Mouse (Mus musculus): ENCODE data around the gene Arfgap3.
"Not testable (repeated sequence)": the region's sequence is repeated elsewhere in the genome, so short reads cannot be mapped to it uniquely, and the experiment has no call there.

The Arfgap3 gene

DNA sequence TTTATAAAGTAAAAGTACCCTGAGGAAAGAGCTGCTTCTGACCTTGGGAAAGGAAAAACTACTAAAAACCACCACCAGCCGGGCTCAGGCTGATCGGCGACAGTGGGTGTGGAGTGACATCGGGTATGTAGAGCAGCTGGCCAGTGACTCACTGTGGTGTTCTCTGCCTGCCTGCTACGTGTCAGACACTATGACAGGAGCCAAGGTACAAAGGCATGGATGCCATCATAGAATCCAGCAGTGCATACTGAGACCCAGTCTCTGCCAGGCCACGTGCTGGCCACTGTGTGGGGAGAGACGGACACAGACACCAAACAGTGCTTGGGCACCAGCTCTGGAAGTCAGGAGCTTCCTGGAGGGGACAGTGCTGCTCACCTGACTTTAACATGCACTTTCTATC, 5.1 kb downstream of the Arfgap3 start:
- DNase-seq, result no peak

DNA sequence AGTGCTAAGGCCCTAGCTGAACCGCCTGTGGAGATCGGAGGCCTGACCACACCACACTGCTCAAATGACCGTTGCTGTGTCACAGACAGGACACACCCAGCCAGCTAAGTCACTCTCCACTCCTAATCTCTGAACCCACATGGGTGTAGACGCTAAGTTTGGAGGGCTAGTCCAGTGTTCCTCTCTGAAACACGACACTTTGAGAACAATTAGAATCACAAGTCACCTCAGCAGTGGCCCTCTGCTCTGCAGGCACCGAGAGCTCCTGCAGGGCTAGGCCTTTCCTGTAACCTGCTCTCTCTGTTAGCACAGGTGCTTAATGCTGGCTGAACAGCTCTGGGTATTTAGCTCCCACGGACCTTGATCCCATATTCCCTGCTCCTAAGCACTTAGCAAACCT, 5.9 kb downstream of the Arfgap3 start:
- no peak for DNase-seq

DNA sequence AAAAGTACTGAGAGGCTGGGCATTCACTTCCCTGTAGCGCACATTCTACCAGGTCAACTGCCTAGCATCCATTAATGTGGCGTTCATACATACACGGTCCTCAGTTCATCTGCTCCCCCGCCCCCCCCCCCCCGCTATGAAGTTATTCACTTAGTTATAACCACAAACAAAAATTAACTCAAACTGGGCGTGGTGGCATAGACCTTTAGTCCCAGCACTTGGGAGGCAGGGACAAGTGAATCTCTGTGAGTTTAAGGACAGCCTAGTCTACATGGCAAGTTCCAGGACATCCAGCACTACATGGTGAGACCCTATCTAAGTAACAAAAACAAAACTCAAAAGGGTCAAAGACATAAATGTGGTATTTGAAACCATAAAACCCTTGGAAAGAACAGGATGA, 11.1 kb downstream of the Arfgap3 start:
- no peak for DNase-seq

DNA sequence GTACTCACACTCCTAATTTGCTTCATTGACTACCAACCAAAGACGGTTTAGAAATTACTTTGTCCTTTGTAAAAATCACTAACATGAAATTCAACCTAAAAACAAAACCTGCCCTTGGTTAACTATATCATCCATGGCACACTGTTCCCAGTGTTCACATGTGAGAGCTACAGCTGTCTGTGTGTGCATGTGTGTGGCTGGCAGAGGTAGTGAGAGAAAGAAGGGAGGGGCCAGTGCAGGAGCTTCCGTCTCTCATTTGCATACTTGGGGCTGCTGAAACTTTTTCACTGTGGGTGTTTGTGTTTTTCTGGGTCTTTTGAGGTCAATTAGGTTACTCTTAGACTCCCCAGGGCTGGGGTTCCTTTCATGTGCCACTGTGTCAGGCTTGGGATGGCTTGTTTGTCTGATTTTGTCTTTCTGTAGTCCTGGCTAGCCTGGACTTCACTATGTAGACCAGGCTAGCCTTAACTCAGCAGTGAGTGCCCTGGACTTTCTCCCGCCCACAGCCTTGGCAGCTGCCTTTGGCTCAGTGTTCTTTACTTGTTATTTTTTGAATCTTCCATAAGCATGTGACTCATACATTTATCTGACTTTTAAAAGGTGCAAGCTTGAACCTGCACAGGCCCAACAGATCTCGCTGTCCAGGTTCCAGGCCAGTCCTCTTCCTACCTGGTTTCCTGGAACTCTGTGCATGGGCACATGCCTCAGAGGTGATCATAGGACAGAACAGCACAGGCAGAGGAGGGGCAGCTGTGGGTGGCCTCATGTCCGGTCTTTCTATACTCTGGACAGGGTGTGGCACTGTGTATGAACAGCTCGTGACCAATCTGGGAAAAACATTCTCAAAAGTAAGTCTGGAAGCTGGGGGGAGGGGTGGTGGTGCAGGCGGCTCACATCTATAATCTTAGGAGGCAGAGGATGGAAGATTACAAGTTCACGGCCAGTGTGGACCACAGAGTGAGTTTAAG, 11.9 kb downstream of the Arfgap3 start:
- no peak for DNase-seq

DNA sequence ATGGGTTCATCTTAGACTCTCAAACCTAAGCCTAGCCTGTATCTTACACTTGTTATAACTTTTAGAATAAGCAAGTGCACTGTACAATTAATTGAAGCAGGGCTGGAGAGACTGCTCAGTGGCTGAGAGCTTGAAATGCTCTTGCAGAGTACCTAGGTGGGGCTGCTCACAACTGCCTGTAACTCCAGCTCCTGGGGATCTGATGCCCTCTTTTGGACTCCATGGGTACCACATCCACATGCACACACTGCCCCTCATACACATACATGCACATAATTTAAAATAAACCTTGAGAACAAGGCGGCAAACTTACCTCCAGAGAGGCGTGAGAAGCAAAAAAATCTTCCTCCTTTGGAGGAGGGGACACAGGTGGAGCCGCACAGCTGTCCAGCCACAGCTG, 17.7 kb downstream of the Arfgap3 start:
- DNase-seq, result peak; percentile 40

DNA sequence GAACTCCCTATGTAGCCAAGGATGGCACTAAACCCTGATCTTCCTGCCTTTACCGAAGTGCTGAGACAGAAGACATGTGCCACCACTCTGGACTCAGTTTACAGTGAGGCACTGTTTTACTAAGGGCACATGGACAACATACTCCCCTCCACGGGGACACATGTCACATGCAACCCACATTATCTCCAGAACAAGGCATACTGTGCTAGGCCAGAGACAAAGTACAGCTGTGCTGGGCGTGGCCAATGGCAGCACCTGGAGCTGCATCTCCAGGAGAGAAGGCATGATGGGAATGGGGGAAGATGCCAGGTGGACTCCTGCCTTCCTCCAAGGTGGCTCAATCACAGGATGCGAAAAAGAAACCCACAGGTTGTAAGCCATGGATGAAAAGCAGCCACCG, 21.1 kb downstream of the Arfgap3 start:
- DNase-seq, result no peak

DNA sequence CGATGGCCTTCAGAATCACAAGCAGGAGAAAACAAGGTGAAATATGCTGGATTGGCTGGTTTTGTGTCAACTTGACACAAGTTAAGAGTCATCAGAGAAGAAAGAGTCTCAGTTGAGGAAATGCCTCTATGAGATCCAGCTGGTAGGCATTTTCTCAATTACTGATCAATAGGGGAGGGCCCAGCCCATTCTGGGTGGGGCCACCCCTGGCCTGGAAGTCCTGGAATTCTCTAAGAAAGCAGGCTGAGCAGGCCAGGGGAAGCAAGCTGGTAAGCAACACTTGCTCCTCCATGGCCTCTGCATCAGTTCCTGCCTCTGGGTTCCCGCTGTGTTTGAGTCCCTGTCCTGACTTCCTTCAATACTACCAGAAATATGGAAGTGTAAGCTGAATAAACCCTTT, 27.0 kb downstream of the Arfgap3 start:
- no peak for DNase-seq

DNA sequence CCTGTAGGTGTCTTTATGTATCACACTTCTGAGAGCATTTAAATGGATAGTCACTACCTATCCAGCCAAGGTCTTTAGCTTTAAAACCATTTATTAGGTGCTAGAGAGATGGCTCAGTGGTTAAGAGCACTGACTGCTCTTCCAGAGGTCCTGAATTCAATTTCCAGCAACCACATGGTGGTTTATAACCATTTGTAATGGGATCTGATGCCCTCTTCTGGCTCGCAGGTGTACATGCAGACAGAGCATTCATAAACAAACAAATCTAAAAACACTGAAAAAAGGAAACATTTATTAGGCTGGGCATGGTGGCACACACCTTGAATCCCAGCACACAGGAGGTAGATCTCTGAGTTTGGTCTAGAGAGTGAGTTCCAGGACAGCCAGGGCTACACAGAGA, 35.1 kb downstream of the Arfgap3 start:
- no peak for DNase-seq

DNA sequence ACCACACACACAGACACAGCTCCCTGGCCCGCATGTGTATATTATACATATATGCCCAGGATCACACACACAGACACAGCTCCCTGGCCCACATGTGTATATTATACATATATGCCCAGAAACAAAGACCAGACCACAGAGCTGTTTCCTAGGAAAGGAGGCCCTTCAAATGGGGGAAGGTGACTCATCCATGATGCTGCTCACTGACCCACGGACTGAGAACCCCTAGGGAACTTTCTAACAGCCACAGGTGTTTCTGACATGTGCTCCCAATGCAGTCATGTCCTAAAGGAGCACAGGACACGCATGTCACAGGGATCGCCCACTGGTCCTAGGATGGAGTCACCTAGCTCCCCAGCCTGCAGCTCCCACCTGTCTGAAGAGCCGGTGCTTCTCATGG, 40.2 kb downstream of the Arfgap3 start:
- DNase-seq, result no peak

DNA sequence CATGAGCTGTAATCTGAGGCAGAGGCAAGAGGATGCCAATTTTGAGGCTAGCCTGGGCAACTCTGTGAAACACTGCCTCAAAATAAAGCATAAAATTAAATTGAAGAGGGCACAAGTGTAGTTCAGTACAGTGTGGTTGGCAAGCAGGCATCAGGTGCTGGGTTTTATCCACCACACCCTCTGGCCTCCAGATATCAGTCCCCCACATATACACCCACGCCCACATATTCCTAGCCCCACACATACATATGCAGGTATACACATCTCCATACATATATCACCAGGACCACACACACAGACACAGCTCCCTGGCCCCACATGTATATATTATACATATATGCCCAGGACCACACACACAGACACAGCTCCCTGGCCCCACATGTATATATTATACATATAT, 41.3 kb downstream of the Arfgap3 start:
- DNase-seq, result not testable (repeated sequence)

DNA sequence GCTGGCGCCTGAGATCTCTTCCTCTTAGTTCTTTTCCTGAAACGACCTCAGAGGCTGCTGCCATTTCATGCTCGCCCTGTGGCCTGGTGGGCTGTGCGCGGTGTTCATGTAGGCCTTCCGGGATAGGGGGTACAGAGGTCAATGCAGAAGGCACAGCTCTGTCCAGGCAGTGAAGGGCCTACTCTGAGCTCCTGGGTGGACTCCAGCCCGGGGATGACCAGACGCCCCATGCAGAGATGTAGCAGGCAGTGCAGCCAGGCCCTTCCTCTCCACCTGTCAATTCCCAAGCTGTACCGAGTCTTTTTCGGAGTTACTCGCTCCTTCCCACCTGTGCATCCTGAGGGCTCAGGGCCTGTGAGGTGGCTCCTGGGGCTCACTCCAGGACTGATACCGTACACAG, 43.9 kb downstream of the Arfgap3 start:
- peak; percentile 32 for DNase-seq

DNA sequence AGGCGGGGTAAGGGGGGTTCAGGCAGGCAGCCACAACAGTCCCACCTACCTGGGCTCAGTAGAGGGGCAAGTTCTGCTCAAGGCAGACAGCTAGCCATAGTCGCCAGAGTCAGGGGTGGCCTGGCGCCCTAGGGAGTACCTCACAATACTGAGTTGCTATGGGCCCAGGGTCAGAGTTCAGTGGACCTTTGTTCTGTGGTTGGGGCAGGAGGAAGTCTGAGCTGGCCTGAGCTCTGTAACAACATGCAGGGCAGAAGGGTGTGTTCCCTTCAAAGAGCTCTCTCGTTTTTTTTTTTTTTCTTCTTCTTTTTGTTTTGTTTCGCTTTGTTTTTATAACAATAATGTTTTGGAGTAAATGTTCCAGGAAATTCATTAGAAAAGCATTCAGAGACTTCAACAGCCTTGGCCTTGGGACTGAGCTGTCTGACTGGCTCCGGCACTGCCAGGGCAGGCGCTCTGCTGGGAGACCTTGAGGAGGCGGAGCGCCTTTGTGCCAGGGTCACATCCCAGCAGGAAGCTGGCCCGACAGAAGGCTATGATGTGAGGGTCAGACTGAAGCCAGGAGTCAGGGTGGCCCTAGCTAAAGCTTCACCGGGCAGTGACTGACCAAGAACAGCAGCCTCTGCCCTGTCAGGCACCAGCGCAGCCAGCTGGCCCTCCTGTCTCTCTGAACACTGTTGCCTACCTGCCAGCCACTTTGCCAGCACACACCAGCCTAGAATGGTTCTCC, 44.7 kb downstream of the Arfgap3 start:
- DNase-seq, result peak; percentile 74

DNA sequence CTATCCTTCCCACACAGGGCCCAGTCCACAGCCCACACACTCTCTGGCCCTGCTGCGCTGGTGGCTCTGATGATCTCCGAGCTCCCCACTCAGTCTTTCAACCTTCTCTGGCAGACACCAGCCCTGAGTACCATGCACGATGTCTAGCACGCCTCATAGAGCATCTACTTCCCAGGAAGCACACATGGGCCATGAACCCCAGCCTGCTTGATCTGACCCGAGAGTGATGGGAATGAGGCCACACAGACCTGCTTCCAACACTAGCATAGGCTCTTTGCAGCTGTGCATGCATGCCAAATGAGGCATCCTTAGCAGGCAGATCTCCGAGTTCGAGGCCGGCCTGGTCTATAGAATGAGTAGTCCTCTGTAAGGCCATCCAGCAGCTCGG, 45.2 kb downstream of the Arfgap3 start:
- no peak for DNase-seq

DNA sequence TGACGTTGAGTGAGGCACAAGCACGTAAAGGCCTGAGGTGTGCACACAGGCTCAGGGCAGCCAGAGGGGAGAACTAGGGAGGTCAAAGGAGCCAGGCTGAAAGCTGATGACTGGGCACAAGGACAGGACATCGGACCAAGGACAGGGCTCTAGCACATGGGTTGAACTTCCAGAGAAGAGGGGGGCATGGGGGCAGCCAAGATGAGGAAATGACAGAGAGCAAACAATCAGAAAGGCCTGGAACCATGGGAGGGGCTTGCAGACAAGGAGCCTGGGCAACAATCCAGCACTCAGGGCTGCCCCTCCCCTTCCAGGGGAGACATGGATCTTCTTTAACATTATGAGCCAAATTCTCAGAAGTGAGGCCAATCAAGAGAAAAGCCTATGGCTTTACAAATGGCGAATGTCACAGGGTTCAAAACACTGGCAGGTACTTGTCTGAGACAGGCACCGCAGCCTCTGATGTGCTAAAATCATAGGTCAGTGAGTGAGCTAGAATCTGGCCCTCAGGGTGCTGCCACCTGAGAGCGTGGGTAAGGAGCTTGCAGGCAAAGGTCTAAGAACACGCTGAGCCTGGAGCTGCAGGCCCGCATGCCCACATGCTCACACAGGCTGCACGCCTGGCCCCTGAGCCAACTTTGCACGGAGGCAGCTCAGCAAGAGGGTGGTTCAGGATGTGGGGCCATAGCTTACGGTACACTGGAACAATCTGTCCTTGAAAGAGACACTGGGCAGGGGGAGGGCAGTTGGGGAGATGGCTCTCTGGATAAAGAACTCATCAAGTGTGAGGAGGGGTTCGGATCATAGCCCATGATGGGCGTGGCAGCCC, 46.2 kb downstream of the Arfgap3 start:
- DNase-seq, result peak; percentile 78

DNA sequence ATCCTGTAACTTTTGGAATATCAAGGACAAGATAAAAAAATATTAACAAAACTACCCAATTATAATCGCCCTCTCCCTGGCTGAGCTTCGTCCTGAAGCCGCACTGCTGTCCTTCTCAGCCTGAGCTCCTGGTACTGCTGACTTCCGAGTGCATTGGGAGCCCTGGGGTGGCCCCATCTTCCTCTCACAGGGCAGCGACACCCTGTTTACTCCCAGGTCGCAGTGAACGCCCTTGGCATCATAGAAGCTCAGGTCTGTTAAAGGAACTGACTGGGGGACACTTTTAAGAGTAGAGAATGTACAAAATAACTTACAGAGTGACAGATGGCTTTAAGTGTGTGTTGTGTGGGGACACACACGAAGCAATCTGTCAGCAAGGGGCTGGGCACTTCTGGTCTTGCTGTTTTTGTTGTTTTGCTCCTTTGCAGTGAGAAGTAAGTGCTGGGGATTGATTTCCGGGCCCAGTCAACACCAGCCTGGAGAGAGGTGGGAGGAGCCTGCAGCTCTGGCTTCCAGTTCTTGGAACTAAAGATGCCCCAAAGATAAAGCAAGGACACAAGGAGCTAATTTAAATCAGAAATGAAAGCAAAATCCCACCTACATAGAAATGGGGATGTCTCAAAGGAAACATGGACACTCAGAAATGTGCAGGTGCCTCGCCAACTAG, 50.0 kb downstream of the Arfgap3 start:
- DNase-seq, result peak; percentile 38

DNA sequence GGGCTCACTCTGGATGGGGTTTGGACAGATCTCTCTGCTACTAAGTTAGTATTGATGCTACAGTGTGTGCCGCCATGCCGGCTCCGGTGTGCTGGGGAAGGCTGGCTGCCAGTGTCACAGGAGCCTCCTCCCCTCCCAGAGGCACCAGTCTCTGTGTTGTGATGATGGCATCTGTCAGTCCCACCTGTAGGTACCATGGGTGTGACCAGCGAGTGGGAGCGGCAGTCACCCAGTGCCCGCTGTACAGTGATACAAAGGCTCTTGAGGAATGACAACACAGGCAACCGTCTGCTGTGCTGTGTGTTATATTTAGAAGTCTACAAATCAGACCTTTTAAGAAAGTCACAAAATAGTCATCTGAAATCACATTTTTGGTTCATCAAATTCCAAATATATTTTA, 50.6 kb downstream of the Arfgap3 start:
- DNase-seq, result no peak

DNA sequence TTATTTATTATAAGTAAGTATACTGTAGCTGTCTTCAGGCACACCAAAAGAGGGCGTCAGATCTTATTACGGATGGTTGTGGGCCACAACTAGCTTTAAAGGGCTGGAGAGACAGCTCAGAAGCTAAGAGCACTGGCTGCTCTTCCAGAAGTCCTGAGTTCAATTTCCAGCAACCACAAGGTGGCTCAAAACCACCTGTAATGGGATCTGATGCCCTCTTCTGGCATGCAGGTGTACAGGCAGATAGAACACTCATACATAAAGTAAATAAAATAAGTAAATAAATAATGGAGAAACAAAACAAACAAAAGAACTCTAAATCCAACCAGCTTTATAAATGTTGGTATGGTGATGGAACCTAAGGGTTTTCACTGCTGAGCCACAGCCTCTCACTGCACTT, 51.2 kb downstream of the Arfgap3 start:
- DNase-seq, result no peak

DNA sequence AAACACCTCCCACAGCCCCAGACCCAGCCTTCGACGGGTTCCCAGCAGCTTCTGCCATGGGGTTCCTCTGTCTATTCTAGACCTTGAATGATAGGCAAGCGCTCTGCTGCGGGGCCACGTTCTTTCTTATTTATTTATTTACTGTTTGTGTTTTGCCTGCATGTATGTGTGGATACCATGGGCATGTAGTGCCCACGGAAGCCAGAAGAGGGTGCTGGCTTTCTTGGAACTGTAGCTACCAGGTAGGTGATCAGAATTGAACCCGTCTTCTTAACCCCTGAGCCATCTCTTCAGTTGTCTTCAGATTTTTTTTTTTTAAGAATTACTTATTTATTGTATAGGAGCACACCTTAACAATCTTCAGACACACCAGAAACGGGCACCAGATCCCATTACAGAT, 51.7 kb downstream of the Arfgap3 start:
- no peak for DNase-seq

DNA sequence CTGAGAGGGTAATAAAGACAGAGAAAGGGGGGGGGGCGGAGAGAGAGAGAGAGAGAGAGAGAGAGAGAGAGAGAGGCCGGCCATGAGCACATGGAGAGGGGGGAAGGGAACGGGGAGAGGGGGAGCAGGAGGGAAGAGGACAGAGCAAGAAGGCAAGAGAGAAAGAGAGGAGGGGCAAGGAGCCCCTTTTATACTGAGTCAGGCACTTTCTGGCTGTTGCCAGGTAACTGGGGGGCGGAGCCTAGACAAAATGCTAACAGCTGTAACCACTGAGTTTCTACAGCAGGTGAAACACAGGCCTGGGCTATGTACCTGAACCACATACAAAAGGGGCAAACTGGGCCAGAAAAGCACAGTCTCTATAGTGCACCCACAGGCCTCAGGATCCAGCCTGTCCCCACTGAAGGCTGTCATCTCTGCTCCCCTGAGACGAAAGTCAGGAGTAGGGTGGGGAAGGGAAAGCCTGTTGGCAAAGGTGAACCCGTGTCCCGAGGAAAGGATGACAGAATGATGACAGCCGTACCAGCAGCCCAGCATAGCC, 53.2 kb downstream of the Arfgap3 start:
- peak; percentile 60 for DNase-seq

DNA sequence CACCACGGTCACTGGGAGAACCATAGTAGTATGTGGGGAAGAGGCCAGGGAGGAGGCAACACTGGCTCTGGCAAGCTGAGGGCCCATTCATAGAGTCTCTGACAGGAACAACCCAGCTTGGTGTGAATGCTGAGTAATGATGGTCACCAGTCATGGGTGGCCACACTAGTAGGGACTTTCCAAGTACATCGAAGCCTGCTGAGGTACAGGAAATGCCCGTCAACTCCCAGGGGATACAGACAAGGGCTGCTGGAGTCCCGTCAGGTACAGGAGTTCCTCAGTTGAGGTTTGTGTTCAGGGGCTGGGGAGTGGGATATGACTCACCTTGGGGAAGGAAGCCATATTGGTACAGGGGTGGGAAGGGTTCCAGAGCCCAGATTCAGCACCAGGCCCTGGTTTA, 54.0 kb downstream of the Arfgap3 start:
- DNase-seq, result no peak

DNA sequence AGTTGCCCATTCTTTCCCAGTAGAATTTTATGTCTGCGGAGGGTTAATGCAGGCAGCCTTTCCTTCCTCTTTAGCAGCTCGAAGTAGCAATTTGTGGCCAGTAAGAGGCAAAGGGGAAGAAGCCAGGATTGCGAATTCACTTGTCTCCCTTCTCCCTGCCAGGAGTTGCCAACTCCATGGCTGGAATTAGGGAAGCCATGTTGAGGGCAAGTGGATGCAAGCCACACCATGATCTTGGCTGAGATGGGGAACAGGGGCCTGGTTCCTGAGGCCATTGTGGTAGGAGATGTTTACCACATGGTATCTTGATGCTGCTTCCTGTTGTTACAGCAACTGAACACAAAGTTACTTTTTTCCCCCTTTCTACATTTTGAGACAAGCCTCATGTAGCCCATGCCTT, 55.1 kb downstream of the Arfgap3 start:
- DNase-seq, result no peak
